Mouse (Mus musculus) right cerebral cortex, postnatal 36 days (tissue): Measurements from ENCODE around the gene Ppp2r2d.

Experiments
- DNase-seq, 2 experiments: peaks; one replicate each; pipeline ENCODE4 v3.0.0; 2022; ENCODE audit warnings: low spot score in 2 of 2, mixed read lengths in 1 of 2

Gene Ppp2r2d

DNA sequence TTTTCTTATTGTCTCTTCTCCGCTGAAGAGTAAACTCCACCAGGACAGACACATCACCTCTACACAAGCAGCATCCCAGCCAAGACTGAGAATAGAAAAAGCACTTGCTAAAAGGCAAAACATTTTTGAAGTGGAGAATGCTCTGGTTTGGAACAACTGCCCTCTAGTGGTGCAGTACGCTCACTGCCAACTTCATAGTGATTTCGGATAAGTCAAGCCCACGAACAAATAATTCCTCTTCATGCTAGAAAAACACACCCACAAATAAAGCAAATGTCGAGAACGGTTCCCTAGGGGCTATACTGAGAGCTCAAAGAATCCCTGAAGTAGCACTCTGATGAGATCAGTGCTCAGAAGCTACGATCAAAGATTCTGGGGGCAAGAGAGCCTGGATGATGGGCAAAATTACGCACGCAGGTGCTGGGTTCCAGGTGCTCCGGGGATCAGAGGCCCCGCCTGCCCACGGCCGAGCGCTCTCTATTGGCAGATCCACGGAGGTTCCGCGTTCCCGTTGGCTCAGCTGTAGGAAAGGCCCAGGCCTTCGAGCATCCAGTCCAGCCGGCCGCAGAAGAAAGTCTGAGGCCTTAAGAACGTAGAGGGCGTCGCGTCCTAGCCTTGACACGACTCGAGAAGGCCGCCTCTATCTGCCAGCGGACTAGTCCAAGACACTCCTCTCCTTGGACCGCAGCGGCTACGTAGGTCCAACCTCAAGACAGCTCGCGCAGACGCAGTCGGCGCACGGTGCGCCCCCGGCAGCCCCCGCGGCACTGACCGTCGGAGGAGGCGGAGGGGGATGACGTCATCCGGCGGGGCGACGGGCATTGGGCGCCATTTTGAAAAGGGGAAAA is at the start of gene Ppp2r2d, which contains the start of gene Mapk1ip1:
Gene Ppp2r2d, plus strand, starts transcription at position 536 of the 848 bp plus-strand sequence.
Gene Mapk1ip1, minus strand, starts transcription at position 730 of the 848 bp plus-strand sequence.
- peak; percentile 92 to 93 for DNase-seq

DNA sequence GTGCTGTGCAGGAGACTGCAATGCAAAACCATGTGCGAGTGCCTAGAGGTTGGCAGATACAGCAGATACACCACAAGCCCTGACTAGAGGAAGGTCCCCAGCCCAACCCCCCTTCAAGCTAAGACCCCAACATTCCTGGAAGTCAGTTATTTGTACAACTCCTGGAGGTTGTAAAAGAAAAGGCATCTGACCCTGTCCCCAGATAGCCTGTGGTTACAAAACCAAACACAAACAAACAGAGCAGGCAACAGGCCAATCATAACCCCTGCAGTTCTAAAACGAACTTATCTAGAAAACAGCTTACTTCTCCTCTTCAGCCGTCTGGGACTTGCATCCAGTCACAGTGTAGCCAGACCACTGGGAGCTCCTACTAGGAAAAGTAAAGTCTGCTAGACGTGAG is 42.5 kb upstream of the Ppp2r2d start:
- DNase-seq, result no peak

DNA sequence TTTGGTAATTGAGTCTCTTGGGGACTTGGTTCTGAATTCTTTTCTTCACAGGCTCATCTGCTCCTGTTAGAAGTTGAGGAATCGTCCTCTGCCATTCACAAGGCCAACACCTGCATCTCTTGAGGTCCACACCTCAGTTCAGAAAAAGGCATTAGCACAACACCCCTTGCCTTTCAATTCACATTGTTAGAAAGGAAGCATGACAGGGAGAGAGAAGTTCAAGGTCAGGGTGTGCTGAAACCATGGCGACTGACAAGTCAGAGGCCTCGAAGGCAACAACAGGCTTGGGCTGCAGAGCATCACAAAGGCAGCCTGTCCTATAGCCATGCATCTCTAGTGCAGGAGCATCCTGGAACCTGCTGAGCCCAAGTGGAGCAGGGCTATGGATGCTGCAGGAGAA is 38.7 kb upstream of the Ppp2r2d start:
- no peak for DNase-seq

DNA sequence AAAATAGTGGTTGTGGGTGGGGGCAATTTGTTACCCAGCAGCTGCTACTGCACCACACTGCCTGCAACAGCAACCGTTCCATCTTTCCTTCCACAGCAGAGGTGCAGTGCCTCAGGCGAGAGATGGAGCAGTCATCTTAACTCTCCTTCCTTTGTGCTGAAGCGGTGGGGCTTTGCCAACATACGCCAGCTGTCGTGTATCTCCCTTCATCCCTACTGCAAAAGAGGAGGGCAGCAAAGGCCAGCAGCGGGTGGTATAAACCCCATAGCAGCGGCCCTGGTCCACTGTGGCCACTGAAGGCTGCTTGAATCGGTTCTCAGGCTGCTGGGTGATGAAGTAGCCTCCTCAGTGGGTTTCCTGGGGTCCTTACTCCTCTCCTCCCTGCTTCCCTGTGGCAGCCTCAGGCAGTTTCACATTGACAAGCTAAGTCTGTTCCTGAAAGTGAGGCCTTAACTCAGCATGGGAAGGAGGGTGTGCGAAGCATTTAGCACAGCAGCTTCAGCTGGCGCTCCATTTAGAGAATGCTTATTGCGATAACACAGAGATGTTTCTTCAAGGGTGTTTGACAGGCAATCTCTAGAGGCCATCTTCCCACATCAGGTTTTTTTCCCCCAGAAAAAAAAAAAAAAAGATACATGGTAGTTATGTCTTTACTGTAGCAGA is 32.5 kb upstream of the Ppp2r2d start:
- no peak for DNase-seq

DNA sequence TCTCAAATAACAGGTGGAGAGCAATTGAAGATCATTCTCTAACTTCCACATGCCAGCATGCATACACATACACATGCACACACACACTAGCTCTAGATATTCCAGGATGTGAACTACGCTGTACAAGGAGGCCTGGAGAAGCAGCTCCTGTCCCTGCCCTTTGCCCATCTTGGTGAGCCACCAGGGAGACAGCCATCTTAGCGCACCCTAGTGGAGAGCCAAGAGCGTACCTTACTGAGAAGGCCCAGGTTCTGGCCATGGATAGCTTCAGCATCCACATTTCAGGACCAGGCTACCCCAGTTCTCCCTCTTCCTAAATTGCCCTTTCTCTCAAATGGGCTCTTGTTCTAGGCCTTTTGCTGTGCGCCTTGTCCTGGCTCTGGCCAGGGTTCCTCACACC is 27.6 kb upstream of the Ppp2r2d start:
- DNase-seq, result no peak

DNA sequence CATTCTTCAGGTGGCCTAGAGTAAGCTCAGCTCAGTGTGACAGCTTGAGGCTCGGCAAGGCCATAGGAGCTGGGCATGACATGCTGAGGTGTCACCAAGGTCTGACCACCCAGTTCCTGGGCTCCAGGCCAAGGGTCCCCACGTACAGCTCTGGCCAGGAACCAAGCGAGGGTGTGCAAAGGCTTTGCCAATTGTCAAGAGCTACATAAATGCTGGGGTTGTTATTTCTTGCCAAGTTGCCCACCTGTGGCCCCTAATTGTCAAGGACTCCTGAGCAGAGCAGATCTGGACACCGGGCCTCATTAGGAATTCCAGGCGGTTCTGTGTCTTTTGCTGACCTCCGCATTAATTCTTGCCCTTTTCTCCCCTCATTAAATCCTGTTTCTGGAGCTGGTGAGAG is 21.5 kb upstream of the Ppp2r2d start:
- no peak for DNase-seq

DNA sequence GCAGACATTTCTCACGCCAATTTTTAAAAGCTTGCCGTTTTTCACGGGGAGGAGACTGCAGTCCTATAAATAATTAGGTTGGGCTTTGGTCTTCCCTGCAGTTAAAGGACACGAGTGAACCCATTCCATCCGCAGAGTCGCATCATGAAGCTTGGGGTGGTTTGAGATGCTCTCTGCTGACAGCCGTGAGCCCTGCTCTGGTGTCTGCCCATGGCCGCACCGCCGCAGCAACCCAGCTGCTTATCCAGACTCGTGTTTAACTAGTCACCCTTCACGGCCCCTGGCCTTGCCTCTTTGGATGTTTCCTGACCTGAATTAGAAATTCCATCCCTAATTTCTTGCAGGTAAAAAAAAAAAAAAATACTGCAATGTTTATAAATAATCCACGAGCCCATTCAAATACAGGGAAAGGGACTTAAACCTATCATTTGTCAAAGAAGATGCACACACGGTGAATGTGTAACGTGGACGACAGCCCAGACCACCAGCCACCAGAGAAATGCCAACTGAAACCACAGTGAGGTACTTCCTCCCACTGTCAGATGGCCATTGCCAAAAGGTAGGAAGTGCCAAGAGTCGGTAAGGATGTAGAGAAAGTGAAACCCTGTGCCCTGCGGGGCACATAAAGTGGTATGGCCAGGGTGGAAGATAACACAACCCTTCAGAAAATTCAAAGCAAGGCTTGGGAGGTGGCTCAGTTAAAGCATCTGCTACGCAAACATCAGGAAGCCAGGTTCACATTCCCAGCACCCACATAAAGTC is 20.7 kb upstream of the Ppp2r2d start:
- DNase-seq, result no peak

DNA sequence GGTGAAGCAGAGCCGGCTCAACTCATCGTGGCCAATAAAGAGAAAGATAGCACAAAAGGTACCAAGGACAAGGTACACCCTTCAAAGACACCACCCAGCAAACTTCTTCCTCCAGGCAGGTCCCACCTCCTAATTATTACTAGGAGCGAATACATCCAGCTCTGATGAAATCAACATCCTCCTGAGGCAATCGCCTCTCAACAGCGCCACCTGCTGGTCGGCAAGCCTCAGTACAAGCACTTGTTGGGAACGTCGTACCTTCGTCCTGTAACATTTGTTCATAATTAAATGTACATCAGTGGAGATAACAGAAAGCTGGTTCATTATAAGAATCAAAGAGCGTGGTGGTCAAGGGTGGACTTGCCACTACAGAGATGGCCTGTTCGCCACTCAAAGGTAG is 18.1 kb upstream of the Ppp2r2d start:
- no peak for DNase-seq

DNA sequence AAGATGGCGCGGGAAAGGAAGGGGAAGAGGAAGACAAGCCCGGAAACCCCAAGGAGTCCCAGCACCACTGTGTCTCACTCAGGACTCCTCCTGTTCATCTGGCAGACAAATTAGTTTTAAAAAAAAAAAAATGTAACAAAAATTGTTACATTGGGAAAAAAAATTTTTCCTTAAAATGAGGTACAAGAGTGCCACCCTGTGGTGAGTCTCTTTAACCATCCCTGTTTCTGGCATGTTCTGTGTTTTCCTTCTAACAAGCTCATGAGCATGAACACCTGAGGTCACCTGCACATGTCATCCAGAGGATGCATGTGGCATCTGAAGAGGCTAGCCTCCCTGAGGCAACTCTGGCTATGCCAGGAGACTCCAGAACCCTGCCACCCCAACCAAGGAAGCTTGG is 10.9 kb upstream of the Ppp2r2d start:
- no peak for DNase-seq

DNA sequence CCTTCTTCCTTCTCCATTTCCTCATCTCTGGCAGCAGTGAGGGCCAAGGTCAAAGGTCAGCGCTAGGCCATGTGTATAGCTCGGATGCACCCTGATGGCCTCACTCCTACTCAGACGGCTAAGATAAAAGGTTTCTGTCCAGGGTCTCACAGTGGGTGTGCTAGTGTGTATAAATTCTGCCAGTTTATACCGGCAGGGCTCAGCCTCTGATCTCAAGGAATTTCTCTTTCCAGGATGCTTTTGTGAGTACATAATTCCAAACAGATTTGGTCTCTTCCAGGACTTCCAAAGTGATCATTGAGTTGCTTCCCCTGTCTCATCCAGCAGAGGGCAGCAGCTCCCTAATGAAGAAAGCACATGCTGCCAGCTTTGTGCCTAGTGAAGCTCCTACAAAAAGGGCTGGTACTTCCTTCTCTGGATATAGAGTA is 5.3 kb upstream of the Ppp2r2d start:
- peak; percentile 61 to 67 for DNase-seq

DNA sequence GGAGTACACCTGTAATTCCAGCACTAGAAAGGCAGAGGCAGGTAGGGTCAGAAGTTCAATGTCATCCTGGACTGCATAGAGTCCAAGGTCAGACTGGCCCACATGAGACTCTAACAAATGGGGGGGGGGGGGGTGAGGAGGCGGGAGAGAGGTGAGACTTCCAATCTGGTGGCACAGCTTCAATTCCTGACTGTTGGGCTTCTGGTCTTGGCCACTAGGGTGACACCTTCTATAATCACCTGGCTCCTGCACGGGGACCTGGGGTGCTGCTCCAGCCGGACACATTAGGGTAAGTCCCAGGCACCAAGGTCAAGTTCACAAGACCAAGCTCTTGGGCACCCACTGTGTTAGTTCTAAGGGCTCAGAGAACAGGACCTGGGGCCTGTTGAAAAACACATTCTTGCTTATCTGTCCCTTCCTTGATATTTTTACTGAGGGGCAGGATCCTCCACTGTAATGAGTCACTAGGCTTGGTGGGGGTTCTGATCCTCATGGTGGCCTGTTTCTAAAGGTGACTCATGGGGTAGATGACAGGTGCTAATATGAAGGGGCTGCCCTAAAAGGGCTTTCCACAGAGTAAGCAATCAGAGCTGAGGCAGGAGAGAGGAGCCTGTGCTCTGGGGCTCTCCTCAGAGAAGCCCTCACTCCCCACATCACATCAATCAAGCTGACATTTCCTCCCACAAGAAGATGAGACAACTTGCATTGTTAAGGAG is 4.3 kb upstream of the Ppp2r2d start:
- DNase-seq, result no peak

DNA sequence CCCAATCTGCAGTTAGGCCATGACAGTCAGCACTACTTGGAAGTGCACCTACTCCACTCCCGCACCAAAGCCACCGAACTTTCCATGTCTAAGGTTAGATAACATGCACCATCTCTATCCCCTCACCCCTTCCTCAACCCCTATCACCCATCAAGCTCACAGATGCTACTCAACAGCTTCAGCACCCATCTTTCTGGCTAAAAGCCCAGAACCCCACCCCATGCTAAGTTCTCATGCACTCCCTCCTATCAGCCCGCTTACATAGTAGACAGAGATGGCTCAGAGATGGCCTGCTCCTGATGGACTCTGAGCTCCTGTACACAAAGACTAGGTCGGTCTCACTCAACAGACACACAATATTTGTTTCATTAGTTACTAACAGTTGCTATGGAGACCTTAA is 2.5 kb upstream of the Ppp2r2d start:
- no peak for DNase-seq

DNA sequence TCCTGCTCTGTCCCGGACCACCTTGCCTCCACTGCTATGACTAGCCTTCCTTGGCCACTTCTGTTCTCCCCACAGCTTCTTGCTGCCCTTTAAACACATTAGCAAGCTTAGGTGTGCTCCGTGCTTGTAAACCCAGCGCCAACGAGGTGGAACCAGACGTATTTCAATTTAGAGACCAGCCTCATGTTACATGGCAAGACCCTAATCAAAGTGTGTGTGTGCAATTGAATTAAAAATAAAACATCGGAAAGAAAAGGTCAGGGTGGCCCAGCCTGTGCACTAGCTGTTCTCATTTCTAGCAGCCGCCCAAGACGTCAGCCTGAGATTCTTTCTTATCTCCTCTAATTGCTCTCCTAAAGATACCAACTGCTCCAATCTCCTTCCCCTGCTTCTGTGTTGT is 768 bp upstream of the Ppp2r2d start:
- no peak for DNase-seq

DNA sequence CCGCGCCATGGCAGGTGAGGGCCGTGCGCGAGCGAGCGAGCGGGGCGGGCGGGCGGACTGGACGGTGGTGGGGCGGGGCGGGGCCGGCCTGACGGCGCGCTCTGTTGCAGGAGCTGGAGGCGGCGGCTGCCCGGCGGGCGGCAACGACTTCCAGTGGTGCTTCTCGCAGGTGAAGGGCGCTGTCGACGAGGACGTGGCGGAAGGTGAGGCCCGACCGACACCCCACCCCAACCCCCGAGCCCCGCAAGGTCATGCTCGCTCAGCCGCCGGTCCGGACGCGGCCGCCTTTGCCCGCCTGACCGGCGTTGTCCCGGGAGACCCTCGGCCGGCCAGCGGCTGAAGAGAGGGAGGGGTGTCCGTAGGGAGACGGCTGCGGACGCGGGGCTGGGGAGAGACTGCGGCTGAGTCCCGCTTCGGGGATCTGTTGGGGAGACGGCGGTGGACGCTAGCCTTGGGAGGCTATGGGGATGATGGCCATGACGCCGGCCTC is 668 bp downstream of the Ppp2r2d start:
- peak in 1 of 2 experiments; percentile 42 for DNase-seq

DNA sequence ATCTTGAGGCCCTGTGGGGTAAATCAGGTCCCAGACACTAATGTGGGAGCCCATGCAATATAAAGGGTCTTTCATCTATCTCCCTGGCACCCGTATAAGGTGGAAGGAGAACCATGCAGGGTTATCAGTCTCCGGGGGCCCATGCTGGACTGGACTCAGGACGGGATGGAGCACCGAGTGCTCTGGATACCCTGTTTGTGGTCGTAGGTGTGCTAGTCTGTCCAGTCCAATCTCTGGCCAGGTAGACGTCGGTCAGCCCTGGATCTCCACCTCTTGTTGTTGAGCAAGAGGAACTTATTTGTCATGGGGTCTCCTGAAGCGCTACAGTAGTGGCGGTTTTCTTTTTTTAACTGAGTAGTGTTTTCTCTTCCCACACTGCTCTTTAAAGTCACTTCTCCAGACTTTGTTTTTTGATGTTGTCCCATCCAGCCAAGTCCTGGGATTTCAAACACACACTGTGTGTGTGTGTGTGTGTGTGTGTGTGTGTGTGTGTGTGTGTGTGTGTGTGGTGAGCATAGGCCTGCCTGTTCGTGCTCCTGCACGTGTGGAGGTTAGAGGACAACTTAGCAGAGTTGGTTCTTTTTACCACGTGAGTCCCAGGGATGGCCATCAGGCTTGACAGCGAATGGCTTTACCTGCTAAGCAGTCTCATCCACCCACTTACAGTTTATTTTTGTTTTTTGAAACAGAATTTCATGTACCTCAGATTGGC is 1.6 kb downstream of the Ppp2r2d start:
- no peak for DNase-seq

DNA sequence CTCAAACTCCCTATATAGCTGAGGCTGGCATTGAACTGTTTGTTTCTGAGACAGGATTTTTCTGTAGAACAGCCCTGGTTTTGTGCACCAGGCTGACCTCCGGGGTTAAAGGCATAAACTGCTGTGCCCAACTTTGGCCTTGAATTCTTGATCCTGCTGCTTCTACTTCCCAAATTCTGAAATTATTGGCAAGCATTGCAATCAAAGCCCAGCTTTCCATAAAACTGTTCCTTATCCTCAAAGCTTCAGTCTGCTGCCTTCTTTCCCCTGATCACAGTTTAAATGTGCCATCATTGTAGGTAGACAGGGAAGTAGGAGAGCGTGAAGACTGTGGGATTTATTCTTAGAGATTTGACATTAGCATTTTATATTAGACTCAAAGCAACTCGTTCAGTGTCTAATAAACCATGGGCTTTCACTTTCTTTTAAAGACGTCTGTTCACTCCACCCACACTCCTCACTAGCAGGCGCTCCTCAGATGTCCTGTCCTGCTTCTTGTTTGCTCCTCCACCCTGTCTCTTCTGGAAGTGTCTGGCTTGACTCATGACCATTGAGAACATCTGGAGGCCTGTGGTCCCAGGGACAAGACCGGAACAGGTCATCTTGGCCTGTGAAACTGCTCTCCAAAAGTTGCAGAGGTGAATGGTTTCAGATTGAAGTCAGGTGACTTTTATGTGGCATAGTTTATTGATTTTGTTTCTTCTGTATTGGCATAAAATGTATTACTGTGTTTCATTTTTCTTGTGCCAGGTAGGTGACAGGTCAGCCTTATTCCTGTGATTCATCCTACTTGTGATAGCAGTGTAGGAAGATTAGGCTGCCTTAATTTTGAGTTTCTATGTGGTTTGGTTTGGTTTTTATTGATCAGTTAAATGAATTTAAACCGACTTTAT is 2.4 kb downstream of the Ppp2r2d start:
- no peak for DNase-seq

DNA sequence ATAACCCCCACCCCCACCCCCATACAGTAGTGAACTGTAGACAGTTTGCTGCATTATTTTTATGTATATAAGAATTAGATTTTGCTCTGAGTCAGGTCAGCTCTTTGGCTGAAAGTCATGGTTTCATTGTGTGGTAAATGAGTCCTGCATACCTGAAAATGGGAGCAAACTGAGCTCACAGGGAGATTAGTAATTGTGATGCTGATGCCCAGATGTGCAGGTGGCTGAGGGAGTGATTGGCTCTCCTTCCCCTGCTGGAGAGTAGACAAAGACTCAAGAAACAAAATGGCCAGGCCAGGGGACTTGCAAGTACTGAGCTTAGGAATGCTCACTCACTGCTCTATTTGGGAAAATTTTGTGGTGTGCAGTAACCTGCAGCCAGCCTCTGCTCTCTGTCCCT is 4.2 kb downstream of the Ppp2r2d start:
- DNase-seq, result no peak

DNA sequence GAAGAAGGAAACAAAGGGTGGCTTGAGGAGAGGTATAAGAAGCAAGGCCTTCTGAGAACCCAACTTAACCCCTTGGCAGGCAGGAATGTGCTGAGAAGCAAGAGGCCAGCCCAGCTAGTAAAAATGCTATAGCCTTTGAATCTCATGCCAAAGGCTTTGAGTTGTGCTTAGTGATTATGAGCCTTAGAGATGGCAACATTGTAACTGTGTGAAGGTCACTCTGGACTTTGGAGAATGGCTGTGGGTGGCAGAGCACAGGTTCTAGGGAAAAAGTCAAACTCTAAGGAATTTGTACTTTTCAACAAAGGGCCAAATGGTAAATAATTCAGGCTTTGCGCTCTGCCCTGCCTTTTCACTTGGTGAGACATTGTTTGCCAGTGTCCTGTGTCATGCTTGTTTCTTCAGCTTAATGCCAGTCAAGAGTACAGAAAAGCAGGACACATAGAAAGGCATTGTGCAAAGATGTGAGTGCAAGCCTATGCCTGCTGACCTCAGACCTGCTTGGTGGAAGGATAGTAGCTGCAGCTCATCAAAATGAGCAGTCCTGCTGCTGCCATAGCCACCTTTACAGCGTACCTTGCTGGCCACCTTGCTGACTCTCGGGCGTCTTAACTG is 7.6 kb downstream of the Ppp2r2d start:
- DNase-seq, result no peak

DNA sequence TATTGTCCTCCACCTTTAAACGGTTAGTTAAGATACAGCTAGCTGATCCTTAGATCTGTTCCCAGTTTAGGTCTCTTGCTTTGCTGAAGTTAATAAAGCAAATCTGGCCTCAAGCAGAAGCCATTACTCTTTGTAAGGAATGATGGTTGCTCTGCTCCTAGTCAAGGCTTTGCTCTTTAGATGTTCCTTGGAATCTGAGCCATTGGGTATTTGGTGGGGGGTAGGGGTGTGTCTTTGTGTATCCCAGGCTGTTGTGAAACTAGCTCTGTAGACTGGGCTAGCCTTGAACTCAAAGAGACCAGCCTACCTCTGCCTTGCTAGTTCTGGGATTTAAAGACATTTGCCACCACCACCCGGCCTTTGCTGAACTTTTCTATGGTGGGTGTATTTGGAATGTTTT is 8.3 kb downstream of the Ppp2r2d start:
- no peak for DNase-seq
